Mouse (Mus musculus) right cerebral cortex, postnatal 25 days (tissue): ENCODE results near the gene Olfr527.

ENCODE experiments used
- DNase-seq: peaks from one replicate; pipeline ENCODE4 v3.0.0; 2022

Gene Olfr527

DNA sequence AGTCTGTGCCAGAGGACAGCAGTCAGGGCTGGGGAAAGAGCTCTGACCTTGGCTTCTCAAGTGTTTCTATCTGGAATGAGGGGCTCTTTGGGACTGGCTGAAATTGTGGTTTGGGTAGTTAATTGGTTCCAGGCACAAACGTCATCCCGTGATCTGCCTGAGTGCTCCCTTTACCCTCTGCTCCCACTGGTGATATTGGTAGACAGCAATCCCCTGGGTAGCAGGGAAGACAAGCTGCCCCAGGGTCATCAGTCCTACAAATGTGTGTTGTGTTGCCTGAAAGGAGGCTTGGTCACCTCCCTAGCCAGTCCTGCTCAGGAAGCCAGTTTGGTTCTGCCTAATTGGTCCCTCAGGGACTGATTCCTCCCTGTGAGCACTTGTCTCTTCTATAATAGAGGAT, at the start of gene Olfr527:
Gene Olfr527 (plus strand): TSS at position 301 of the 400 bp plus-strand sequence.
- no peak for DNase-seq

DNA sequence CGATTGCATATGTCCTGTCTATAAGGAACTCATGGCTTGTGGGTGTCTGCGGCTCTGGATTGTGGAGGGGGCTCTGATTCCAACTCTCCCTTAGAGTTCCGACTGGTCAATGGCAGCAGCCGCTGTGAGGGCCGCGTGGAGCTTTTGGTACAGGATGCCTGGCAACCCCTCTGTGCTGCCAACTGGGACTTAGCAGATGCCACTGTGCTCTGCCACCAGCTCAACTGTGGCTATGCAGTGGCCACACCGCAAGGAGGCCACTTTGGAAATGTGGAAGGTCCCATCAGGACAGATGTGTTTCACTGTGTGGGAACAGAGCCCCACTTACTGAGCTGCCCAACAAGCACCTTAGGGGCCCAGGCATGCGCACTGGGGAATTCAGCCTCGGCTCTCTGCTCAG, 38.1 kb upstream of the Olfr527 start:
- no peak for DNase-seq

DNA sequence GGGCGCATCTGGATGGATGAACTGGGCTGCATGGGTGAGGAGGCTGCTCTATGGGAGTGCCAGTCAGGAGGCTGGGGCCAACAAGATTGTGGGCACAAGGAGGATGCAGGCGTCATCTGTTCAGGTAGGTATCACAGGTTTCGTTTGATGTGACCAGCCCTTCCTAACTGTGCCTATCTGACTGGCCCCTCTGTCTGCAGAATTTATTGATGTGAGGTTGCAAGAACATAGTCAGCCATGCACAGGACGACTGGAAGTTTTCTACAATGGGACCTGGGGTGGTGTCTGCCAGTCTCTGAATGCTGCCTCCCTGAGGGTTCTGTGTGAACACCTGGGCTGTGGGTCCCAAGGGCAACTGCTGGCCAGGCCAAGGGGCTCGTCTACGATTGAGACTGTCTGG, 36.9 kb upstream of the Olfr527 start:
- no peak for DNase-seq

DNA sequence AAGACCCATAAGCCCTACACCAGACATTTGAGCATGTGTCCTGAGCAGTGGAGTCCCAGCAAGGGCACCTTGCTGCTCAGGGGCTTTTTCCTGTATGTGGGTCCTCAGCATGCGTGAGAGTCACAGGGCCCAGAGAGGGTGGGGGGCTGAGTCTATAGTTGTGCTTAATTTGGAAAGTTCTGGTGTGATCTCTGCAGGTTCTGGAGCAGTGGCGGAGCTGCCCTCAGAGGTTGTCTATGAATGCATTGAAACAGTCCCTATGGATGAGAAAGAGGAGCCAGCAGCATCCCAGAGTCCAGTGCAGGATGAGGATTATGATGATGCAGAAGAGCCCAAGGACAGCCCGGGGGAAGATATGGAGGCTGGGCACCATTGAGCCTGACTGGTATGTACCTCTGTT, 34.4 kb upstream of the Olfr527 start:
- no peak for DNase-seq

DNA sequence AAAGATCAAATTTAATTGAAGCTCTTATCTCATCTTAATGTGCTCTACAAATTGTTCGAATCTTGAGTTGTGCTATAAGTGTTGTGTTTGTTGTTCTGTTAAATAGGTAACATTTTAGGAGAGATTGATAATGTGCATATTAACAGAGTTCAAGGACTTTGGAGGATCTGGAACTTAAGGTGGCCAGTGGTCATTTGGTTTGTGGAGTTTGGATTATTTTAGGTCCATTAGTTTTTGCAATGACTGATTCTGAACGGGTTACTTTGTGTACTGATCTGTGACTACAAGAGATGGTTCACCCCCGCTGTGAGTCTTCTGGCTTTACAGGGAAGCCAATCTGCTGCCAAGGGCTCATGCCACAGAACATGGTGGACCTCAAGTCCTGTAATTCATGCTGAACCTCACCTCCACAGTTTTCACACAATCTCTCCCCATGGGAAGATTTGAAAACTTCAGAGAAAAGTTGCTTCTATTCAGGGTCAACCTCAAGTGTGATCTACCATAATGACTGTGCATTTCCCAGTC, 13.9 kb upstream of the Olfr527 start:
- no peak for DNase-seq

DNA sequence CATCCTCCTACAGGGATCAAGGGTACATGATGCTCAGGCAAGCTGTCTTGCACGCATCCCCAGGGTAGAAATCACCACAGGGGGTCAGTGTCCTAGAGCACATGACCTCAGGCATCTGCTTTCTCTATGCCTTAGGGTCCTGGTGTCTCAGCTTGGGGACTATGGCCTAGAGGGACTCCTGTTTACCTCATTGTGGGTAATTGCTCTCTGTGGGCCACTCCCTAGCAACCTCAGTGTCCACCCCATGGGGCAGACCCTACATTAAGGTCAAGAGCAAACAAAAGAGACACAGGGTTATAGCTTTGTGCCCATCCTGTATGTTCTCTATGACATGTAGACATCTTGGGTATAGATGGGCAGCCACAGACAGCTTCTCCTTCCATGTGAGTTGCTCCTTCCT, 13.3 kb upstream of the Olfr527 start, which contains the start of gene Olfr525:
Gene Olfr525 (plus strand): TSS at position 301 of the 400 bp plus-strand sequence.
- DNase-seq = no peak

DNA sequence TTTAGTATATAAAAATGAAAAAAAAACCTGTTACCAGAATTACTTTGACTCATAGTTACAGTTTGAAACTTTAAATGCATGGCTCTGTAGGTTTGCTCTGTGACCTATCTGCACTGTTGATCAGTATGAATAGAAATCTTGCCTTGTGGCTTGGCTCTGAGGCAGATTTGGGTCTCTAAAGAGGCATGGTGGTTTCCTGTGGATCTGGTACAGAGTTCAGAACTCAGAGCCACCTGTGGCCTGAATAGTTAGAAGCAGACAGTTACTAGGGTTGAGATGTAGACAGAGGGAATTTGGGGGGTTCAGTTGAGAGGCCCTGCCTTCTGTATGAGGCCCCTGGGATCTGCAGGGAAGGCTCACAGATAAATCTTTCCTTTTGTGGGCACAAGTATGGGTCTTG, 12.7 kb upstream of the Olfr527 start:
- no peak for DNase-seq

DNA sequence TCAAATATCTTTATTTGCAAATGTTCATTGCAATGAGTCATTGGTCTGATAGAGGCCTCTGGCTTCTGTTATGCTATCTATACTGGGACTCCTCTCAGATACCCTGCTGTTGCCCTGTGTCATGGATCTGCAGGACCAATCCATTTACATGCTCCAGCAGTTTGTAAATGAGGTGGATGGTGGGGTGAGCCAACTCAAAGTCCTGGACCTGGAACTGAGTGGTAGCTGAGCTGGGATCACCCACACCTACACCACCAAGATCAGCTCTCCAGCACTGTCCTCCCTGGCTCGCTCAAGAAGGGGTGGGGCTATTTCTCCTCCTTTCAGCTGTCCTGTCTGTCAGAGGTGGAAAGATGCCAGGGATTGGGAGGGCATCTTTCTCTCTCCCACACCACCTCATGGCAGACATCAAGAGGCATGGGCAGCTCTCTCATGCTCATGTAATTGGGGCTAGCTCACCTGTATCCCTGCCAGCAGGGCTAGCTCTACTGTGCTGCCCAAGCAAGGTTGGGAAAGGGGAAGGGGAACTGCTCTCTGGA, 4.0 kb upstream of the Olfr527 start:
- DNase-seq = no peak

DNA sequence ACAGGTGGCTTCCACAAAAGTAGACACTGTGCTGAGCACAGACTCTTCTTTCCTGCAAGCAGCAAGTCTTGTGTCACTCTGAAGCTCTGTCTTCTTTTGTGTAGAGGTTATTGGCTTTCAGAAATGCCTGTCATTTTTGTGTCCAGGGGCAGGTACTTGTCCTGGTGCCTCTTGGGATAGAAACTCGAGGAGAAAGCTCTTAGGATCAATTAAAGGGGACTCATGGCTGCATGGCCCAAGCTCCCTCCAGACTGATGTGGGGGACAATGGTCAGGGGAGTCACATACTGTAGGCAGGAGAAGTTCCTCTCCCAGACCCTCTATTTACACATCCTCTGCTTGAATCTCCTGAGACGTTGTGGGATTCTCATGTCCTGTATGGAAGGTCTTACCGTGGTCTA, 27.8 kb downstream of the Olfr527 start, which contains the start of gene Olfr60:
Gene Olfr60 (minus strand): TSS at position 101 of the 400 bp plus-strand sequence.
- DNase-seq = no peak

DNA sequence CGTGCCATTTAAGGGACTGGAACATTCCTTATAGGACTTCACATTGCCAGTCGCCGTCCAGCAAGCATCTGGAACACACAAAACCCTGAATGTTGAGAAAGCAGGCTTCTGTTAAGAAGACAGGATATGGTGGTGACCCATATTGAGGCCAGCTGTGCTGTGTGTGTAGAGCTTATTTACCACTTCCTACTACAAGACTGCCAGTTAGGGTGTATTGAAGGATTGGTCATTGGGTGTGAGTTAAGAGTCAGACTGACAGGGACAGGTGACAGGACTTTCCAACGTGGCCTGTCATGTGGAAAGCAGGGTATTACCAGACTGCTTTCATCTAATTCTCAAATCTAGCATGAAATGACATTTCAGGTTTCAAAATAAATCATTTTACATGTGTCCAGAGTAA, 40.5 kb downstream of the Olfr527 start:
- no peak for DNase-seq

DNA sequence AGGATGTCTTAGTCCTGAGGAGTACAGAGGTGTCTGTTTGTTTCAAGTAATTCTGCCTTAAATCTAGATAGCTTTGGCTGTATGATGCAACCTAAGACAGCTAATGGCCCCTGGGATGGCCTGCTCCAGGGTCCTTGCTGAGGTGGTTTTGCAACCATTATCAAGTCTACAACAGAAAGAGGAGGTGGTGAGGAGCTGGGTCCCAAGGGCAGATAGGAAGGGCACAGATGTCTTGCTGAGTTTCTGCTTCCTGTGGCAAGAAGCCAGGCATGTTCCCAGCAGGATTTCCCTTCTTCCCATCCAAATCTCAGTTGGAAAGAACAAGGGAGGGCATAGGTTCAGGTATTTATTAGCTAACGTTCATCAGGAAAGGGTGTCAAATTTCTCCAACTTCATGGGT, 42.4 kb downstream of the Olfr527 start, which contains the start of gene Olfr530:
Gene Olfr530 (minus strand): TSS at position 101 of the 400 bp plus-strand sequence.
- no peak for DNase-seq

DNA sequence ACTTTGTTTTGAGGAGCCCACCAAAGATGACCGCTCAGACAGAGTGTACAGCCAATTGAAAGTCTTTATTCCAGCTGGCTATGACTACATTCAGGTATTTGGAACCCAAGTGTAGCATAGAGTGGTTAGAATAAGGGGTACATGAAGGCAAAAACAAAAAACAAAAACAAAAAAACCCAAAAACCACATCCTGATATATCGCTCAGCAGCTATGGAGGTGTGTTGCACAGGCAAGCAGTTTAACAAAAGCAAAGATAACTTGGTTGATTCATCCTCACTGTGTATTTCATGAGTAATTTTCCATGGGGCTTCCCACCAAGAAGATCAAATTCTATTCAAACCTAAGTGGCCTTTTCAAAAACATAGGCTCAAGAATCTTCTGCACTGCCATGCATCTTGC, 43.1 kb downstream of the Olfr527 start:
- DNase-seq = no peak
